Mouse (Mus musculus): ENCODE data around the gene Otop2.

The Otop2 gene

DNA sequence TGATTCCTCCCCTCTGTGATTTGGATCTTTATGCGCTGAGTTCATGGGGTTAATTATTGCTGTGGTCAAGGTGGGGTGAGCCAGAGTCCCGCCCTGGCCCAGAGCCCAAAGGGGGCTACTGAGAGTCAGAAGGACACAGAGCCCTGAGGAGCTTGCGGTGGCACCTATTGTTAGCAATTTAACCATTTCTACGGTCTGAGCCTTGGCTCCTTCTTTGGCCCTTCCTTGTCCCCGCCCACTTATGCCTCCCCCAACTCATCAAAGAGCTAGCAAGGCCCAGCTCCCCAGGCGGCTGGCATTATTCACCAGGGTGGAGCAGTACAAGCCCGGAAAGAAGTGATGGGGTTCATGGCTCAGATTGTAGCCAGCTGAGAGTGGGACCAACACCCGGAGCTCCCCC, at the start of gene Otop2:
Gene Otop2, plus strand, starts transcription at position 301 of the 400 bp plus-strand sequence.
- no peak for DNase-seq

DNA sequence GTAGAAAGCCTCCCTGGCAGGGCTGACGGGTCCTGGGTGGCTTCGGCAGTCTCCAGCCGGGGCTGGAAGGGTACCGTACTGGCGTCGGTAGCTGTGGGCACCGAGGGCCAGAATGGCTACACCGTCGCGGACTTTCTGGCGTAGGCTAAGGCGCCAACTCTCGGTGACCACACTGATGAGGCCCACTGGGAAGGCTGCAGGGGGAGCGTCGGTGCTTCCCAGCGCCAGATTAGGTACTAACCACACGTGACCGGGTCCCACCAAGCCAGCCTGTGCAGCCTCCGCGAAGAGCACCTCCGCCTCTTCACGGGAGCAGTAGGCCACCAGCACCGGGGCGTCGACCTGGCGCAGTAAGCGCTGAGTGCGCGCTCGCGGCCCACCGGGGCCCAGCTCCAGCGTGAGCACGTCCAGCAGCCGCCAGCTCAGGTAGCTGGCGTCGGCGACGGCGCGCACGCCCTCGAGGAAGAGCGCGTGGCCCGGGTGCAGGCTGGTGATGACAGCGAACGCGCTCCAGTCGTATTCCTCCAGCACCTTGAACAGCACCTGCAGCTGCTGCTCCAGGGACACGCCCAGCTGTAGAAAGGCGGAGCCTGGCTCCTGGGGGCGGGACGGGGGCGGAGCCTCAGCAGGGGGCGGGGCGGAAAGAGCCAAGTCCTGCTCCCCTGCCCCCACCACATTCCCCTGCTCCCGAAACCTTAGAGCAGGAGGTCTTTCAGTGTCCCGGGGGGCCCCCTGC, 49.0 kb upstream of the Otop2 start:
- DNase-seq: no peak

DNA sequence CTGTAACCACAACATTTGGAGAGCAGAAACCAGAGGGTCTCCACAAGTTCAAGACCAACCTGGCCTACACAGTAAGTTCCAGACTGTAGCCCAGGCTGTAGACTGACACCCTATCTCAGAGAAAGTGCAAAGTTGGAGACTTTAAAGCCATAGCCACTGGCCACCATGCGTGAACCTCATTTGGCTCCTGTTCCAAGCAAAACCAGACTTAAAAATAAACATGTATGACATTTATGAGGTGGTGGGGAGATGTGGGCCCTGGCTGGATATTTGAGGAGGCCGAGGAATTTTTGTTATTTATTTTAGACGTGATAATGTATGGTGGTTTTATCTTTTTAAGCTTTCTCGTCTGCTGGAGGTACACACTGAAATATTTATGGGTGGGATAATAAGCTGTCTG, 47.8 kb upstream of the Otop2 start:
- no peak for DNase-seq

DNA sequence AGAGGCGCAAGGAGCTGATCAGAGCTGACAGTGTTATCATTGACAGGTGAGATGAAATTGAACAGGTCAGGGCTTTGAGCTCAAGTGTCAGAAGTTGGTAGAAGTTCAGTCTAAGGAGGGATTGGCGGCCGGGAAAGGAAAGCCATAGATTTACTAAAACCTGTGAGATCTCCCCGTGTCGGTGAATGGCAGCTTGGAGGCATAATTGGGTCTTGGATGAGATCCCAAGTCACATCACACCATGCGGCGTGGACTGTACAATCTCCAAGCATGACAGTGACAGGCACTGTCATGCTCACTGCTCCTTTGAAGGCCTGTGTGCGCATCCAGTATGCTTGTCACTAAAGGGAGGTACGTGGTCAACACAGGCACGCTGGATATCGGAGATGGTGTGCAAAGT, 44.0 kb upstream of the Otop2 start:
- DNase-seq: peak; percentile 75 to 80

DNA sequence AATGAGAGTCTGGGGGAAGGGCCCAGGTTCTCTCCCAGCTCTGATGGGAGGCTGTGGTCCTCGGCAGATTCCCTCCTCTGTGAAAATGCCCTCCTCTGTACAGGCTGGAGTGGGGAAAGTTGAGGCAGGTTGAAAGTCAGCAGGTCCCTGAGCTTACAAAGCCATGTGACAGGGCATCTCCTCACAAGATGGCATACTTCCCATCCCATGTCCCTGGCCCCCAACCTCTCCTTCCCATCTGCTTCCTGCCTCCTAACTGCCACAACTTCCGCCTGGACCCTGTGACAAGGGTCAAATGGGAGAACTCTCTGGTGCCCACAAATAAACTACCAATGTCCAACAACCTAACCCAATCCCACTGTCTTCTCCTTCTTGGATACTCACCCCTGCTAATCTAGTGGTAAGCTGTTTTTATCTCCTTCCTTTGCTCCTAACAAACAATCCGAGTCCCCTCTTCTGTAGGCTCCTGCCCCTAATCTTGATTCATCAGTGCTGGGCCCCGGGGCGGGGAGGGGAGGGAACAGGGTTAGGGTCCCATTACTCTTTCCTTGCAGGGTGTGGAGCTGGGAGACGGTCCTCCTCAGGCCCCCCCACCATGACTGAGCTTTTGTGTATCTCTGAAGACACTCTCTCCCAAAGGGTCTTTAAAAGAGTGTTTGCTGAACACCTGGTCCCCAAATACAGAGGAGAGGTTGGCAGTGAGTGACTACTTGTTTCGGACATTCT, 42.7 kb upstream of the Otop2 start:
- peak; percentile 53 to 62 for DNase-seq

DNA sequence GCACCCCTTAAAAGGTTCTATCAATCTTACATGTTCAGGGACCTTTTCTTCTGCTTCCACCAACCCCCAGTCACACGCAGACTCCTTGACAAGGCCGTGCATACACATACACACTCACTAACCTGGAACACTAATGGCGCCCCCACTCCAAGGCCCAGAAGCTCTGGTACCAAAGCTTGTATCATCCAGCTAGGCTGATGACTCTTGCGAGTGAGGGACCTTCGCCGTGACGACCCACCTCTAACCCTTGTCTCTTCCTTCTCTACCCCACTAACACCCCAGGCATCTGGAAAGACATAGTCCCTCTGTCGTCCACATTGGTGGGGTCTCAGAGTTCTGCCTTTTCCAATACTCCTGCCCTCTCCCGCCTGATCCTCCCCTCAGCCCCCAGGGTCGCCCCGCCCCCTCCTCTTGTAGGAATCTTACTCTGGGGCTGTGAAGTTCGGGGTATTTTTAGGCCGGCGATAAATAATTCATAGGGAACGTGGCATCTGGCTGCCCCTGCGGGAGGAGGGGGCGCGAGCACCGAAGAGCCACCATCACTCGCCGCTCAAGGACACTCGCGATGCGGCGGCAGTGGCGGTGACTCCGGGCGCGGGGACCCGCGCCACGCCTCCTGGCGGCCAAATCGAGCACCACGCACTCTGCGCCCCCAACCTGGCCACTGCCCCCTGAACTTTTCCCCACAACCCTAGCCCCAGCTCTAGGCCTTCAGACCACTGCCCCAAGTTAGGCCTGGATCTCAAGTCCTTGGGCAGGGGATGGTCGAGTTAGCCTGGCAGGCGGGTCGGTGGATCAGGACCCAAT, 41.9 kb upstream of the Otop2 start:
- peak; percentile 70 to 77 for DNase-seq

DNA sequence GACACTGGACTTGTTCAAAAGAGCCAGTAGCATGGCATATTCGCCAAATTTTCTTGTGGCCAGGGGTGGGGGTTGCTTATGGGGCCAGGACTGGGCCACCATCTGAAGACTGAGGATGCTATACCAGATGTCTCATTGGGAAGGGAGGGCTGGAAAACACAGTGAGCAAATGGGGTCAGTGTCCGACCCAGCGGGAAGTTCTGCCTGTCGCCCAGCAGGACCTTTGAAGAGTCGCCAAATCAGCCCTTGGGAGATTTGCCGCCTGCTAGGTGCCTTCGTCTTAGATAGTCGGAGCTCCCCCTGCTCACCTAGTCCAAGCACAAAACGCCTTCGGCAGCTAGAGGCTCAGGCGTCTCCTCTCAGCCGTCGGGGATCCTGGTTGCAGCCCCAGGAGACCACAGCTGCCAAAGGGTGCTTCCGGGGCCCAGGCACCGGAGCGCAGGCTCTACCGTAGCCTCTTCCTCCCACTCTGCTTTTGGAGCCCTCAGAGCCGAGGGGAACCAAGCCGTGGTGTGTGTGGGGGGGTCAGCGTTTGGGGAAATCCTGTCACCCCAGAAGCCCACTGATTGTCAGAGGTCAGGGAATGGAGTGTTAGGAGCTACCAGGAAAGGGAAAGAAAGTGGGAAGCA, 41.1 kb upstream of the Otop2 start:
- DNase-seq: peak; percentile 69 to 82

DNA sequence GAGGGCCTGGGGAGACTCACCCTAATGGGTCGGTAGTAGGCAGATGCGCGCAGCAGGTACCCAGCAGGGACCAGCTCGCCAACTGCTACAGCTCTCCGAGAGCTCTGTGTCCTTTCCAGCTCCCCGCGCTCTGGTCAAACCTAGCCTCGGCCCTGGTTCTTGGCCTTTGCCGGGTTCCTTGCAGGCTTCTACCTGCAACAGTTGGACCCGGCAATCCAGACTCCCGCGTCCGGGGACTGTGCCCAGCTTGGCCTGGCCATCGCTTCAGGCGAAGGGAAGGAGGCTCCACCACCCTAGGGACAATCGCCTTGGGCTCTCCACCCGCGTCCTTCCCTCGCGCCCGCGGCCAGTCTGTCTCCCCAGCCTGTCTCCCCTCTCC, 40.6 kb upstream of the Otop2 start:
- DNase-seq: peak; percentile 71 to 75

DNA sequence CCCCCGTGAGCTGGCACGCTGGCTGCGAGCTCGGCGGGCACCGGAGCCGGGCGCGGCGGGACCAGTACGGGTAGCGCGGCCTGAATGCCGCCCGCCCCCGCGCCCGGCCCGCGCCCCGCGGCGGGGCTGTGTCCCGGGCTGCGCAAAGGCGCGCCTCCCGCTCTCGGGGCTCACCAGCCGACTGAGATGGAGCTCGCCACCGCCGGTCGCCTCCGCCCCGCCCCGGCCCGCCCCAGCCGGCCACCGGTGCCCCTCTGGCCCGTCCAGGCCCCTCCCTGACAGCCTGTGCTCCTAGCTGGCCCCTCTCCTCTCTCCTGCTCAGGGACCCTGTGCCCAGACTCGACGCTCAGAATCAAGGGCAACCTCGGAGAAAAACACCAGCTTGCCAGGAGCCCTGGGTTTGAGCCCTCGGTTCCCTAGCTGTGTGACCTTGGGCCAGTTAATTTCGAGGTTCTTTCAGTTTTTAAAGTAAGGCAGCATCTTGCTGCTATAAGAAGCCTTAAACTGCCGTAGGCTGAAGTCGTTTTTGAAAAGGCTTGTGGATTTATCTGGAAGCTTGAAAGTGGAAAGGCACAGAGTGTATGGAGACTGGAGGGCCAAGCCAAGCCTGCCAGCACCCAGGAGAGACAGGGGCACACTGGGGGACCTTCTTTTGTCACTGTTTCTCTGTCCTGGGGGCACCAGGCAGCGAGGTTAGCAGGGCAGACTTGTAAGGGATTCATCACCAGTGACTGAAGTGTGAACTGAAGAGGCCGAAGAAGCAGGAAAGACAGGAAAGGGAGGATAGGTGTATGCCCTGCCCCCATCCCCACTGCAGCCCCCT, 39.7 kb upstream of the Otop2 start, which contains the start of gene Grin2c:
Gene Grin2c, minus strand, starts transcription at position 183 of the 823 bp plus-strand sequence.
- DNase-seq: peak; percentile 60 to 79

DNA sequence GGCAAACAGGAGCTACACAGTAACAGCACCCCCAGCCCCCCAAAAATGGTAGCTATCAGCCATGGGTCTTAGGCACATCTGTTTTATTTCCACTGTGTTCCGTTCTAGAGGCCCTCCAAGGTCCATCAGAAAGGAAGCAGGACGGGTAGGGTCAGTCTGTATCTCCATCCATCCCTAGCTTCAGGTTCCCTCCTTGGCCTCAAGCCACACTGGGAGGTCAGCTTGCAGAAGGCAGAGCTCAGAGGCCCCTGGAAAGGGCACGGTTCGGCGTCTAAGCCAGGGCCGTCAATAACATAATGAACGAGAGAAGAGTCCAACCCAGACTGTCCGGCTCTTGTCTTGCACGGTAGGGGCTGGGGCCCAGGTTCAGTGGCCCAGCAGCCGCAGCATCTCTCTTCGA, 39.0 kb upstream of the Otop2 start:
- DNase-seq: no peak

DNA sequence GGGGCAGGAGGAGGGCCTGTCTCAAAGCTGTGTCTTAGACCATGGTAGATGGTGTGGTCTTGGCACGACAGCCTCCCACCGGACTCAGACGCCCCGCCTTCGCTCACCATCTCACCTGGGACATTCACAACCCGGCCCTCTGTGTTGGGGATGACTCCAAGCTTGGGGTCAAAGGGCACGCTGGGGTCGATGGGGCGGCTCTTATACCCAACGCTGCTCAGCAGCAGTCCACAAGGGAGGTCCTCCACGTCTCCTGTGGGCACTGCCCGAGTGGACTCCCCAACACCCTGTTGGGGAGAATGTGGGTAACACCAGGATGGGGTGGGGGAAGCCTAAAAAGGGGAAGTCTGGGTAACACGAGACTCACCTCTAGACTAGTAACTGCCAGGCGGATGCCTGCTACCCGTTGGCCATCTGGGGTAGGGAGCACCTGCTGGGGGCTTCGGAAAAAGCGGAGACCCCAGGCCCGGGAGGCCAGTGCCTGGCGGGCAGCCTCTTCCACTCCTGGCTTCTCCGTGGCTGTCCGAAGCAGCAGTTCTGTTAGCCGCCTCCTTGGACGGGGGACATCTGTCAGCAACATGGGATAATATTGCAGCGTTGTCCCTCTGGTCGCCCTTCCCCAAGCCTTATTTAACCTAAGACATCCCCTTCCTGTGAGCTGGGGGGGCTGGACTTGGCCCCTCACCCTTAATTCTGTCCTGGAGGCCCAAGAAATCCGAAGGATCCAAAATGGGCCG, 37.5 kb upstream of the Otop2 start:
- no peak for DNase-seq

DNA sequence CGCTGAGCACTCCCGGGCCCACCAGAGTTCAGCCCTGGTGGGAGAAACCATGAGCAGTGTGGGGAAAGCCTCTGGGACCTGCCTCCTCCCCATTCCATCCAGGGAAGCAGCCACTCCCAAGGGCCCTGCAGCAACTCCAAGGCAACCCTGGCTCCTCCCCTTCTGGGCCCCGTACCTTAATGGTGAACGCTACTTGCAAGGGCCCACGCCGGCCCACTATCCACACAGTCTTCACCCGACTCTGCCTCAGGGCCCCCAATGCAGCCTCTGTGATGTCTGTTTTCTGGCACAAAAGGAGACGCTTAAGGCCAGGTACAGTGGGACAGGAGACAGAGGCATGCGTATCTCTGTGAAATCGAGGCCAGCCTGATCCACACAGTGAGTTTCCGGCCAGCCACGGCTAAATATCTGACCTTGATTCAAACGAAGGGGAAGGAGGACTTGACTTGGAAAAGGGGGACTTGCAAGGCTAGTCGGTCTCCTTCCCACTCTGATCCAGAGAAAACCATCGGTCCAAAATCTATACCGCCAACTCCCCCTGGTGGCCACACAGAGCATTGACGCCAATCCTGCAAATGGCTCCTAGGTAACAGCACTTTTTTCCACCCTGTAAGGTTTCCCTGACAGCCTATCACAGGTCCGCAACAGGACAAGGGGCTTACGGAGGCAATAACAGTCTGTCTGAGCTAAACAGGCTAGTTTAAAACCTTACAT, 36.7 kb upstream of the Otop2 start:
- DNase-seq: peak; percentile 95 to 97

DNA sequence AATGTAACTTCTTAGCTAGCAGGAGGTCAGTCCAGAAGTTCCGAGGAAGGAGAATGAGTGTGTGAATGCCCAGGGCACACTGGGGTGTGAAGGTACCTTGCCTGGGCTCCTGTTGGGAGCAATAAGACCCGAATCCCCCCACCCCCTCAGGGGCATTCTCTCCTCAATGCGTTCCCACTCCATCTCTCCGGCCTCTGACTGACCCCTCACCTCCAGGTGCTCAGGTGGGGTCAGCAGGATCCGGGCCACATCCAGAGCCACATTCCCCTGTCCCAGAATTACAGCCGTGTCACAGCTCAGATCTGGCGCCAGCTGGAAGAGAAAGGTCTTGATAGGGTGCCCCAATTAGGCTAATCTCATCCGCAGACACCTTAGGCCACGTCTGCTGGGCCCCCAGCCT, 35.9 kb upstream of the Otop2 start:
- DNase-seq: no peak

DNA sequence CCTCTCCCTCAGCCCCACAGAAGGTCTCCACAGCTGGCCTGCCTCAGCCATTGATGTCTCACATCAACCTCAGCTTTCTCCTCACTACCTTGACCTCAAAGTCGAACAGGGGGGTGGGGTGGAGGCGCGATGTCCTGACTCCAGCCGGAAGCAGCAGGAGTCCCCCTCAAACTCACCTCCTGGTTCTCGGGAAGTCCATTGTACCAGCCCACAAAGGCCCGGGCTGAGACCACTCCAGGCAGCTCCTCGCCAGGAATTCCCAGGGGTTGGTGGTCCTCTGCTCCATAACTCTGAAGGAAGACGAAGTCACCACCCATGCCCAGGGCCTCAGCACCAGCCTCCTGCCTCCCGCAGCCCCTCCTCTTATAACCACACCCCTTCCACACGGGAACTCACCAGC, 35.5 kb upstream of the Otop2 start:
- no peak for DNase-seq

DNA sequence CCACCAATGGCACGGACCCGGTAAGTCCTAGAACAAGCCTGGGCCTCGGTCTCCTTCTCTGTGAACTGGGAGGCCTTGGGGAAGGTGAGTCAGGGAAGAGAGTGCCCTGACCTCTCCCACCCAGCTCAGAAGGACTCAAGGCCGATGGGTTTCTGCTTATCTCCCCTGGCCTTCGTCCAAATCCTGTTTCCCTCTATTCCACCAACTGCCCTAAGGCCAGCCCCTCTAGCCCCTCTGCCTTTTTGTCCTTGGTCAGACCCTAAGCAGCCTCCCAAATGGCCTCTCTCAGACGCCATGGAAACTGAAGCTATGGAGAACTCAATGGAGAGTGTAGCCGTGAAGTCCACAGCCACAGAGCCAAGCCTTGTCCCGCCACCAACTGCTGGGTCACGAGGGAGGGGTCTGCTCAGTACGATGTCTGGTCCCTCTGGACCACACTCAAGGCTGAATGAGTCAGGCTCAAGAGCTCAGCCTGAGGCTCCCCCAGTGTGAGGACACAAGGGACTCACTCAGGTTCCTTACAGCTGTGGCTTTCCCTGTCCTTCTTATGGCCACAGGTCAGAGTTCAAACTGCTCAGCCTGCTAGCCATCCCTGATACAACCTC, 34.0 kb upstream of the Otop2 start:
- DNase-seq: no peak

DNA sequence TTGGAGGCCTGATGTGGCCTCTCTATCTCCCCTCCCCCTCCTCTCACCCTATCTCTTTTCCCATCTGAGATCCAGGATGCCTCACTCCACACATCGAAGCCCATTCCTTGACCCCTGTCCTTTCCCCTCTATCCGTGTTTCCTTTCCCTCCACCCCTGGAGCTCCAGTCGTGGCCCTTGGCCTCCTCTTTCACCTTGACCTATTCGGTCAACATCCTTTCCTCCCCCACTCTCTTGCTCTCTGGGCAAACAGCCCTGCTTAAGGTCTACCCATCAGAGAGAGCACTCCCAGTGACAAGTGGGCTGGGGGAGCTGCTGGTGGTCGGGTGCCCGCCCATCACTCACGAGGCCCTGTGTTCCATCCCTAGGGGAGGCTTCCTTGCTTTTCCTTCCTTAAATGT, 33.2 kb upstream of the Otop2 start:
- DNase-seq: no peak

DNA sequence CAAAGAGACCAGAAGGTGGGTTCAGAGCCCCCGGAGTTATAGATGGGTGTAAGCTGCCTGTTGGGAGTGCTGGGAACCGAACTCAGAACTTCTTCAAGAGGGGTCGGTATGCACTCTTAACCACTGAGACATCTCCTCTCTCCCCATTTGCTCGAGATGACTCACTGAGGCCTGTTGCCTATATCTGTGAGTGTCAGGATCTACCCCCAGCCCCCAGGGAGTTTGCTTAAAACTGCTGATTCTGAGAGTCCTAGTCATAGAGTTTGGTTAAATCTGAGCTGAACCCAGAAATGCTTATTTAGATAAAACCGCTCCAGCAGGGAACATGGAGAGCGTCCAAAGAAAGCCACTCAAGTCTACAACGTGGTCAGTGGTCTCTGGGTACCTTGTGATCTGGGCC, 32.8 kb upstream of the Otop2 start:
- DNase-seq: no peak

DNA sequence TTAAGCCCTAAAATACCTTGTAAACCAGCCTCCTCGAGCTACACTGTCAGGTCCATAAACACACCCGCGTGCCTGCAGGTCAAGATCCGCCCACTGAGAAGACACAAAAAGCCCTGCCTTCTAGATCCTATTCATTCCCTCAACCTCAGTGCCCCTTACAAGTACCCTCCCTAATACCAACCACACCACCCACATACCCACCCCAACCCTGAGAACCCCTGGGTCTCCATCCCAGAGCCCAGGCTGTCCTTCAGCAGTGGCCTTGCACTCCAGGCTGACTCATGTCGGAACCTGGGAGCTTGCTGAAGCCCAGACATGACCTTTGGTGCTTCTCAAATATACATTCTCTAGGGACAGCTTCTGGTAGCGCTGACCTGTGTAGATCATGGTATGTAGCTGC, 32.2 kb upstream of the Otop2 start:
- no peak for DNase-seq

DNA sequence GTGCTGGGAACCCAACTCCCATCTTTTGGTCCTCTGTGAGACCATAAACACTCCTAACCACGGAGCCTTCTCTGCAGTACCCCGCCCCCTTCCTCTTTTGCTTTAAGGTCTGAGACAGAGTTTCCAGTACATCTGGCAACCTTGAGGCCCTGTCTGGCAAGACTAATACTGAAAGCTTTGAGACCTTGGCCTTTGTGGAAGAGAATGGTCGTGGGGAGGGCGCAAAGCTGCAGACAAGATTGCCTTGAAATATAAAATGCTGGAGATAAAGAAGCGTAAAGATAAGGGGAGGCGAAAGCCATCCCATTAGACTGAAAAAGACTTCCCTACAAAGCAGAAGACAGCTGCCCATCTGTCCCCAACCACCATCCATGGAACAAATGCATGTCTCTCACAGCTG, 31.5 kb upstream of the Otop2 start:
- no peak for DNase-seq

DNA sequence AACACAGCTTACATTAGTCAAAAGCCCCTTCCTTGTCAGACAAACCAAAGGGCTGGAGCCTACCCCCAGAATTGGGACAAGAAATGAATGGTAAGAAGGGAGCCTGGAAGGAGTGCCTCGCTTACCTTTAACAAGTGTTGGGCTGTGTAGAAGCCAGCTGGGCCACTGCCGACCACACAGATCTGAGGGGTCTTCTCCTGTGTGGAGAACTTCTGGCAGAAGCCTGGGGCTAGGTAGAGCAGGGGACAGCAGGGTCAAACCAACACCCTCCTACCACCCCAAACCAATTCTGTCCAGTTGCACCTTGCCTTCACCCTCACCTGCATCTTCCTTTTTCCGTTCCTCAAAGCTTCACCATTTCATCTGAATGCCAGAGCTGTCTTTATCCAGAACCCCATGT, 31.0 kb upstream of the Otop2 start:
- DNase-seq: no peak

All from cerebellum, postnatal 14 days (tissue).